Mouse (Mus musculus) cerebellum, adult 18-20 months (tissue): ENCODE measurements around the gene Sez6l2.

Experiments
- DNase-seq, 2 experiments: peaks; one replicate each; pipeline ENCODE4 v3.0.0; 2021

Gene Sez6l2

GRCm38 (mm10) chr7:127008239-127009019 is 58.1 kb downstream of the Sez6l2 start:
- peak; percentile 97 to 99 for DNase-seq

- DNase-seq = peak; percentile 59 to 69
Measured at GRCm38 (mm10) chr7:127009307-127010085, 59.1 kb downstream of the Sez6l2 start.

- DNase-seq = no peak
Measured at GRCm38 (mm10) chr7:127011051-127011450, 60.7 kb downstream of the Sez6l2 start.

- DNase-seq = no peak
Measured at GRCm38 (mm10) chr7:127011717-127012116, 61.4 kb downstream of the Sez6l2 start.

GRCm38 (mm10) chr7:127012374-127012773 is 62.0 kb downstream of the Sez6l2 start:
- peak in 1 of 2 experiments; percentile 35 for DNase-seq

- no peak for DNase-seq
Measured at GRCm38 (mm10) chr7:127012845-127013244, 62.5 kb downstream of the Sez6l2 start.

GRCm38 (mm10) chr7:127013385-127013784 is 63.0 kb downstream of the Sez6l2 start:
- no peak for DNase-seq

GRCm38 (mm10) chr7:127014320-127014719 is 64.0 kb downstream of the Sez6l2 start, which contains the start of gene Mvp:
Mvp (minus strand) TSS chr7:127014621.
- DNase-seq = peak; percentile 70 to 73

- no peak for DNase-seq
Measured at GRCm38 (mm10) chr7:127014993-127015392, 64.6 kb downstream of the Sez6l2 start.

- DNase-seq = peak; percentile 63 to 74
Measured at GRCm38 (mm10) chr7:127016081-127016480, 65.7 kb downstream of the Sez6l2 start.

GRCm38 (mm10) chr7:127016481-127016485 is 65.9 kb downstream of the Sez6l2 start, which contains the start of gene Pagr1b:
Pagr1b (minus strand) TSS chr7:127016484.
- DNase-seq = no peak

- DNase-seq = peak; percentile 69 to 72
Measured at GRCm38 (mm10) chr7:127016486-127016938, 66.1 kb downstream of the Sez6l2 start.

GRCm38 (mm10) chr7:127016971-127017949 is 66.9 kb downstream of the Sez6l2 start, which contains the start of gene Pagr1a:
Pagr1a (minus strand) TSS chr7:127017352.
- DNase-seq = peak; percentile 97 to 98

- DNase-seq = no peak
Measured at GRCm38 (mm10) chr7:127017950-127018345, 67.6 kb downstream of the Sez6l2 start.

- DNase-seq = peak in 1 of 2 experiments; percentile 43
Measured at GRCm38 (mm10) chr7:127018416-127019305, 68.3 kb downstream of the Sez6l2 start.

- DNase-seq = peak in 1 of 2 experiments; percentile 48
Measured at GRCm38 (mm10) chr7:127019306-127019960, 69.1 kb downstream of the Sez6l2 start.

- DNase-seq = peak; percentile 55 to 61
Measured at GRCm38 (mm10) chr7:127020031-127020430, 69.7 kb downstream of the Sez6l2 start.
